Mouse (Mus musculus) cerebellum, adult 8-10 months (tissue): ENCODE measurements at regions not wholly inside any gene's neighbourhood (a gene's known extent, or its start where the extent isn't known, plus 50 kb on each side); places are given as distances from the start of the nearest gene placed in this dataset.

ENCODE experiments used
- DNase-seq: peaks from one replicate; pipeline ENCODE4 v3.0.0; 2022

GRCm38 (mm10) chr1:186223417-186223816, 106.3 kb upstream of the Lyplal1 start:
- no peak for DNase-seq

- no peak for DNase-seq
These were observed 101.9 kb upstream of the Lyplal1 start for GRCm38 (mm10) chr1:186218995-186219394.

- no peak for DNase-seq
These were observed 100.1 kb upstream of the Lyplal1 start for GRCm38 (mm10) chr1:186217198-186217597.

GRCm38 (mm10) chr1:186204151-186204550, 87.0 kb upstream of the Lyplal1 start:
- no peak for DNase-seq

- DNase-seq, result no peak
These were observed 85.4 kb upstream of the Lyplal1 start for GRCm38 (mm10) chr1:186202536-186202935.

- no peak for DNase-seq
These were observed 81.3 kb upstream of the Lyplal1 start for GRCm38 (mm10) chr1:186198391-186198790.

- DNase-seq, result no peak
These were observed 79.9 kb upstream of the Lyplal1 start for GRCm38 (mm10) chr1:186197057-186197456.

GRCm38 (mm10) chr1:186189390-186189789, 72.3 kb upstream of the Lyplal1 start:
- DNase-seq, result no peak

GRCm38 (mm10) chr1:186187372-186187771, 70.3 kb upstream of the Lyplal1 start:
- no peak for DNase-seq

- DNase-seq, result no peak
These were observed 66.1 kb upstream of the Lyplal1 start for GRCm38 (mm10) chr1:186183204-186183651.

- peak; percentile 8 for DNase-seq
These were observed 65.5 kb upstream of the Lyplal1 start for GRCm38 (mm10) chr1:186182498-186183203.

GRCm38 (mm10) chr1:186177019-186177418, 59.9 kb upstream of the Lyplal1 start:
- DNase-seq, result no peak

GRCm38 (mm10) chr1:186173472-186174014, 56.4 kb upstream of the Lyplal1 start:
- DNase-seq, result no peak

GRCm38 (mm10) chr1:186171691-186172090, 54.6 kb upstream of the Lyplal1 start:
- no peak for DNase-seq
